Mouse (Mus musculus): ENCODE data around the gene Pex16.
A peak's percentile ranks its signal among the peaks of the same experiment; 100 is the strongest.
"Not testable (repeated sequence)": the region's sequence is repeated elsewhere in the genome, so short reads cannot be mapped to it uniquely, and the experiment has no call there.

Gene Pex16

GRCm38 (mm10) chr2:92388891-92389641 is 14.6 kb downstream of the Pex16 start:
- peak; percentile 86 to 87 for DNase-seq (ENCODE audit: low spot score in 2 of 2)

- no peak for DNase-seq (ENCODE audit: low spot score in 2 of 2)
Observed at GRCm38 (mm10) chr2:92389645-92390044, 15.2 kb downstream of the Pex16 start.

DNA sequence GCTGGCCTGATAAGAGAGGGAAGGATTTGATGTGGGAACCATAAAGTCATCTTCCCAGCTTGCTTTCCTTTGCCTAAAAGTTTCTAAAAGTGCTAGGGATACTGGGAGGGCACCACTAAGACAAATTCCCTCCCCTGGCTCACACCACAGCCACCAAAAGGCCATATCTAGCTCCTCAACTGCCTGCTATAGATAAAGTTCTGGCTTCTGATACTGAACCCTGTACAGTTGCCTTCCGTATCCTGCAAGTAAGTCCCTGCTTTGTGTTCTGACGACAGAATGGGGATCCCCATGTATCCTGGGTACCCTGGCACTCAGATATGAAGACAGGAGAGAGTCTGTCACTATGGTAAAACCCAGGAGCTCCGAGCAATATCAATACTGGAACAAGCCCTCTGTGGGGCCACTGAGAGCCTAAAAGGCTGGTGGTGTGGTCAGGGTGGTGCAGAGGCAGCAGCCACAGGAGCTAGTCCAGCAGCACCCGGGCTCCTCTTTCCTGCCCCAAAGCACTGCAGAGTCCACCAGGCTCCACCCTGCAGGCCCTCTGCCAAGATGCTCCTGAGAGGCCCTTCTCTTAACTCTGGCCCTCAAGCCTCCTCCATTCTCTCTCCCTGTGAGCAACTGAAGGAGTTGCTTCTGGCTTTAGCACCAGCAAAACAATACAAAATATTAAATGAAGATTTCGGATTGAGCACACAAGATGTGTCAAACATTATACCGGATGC is 15.9 kb downstream of the Pex16 start:
- no peak for DNase-seq (ENCODE audit: low spot score in 2 of 2)

GRCm38 (mm10) chr2:92391116-92391515 is 16.6 kb downstream of the Pex16 start:
- no peak for DNase-seq (ENCODE audit: low spot score in 2 of 2)

DNA sequence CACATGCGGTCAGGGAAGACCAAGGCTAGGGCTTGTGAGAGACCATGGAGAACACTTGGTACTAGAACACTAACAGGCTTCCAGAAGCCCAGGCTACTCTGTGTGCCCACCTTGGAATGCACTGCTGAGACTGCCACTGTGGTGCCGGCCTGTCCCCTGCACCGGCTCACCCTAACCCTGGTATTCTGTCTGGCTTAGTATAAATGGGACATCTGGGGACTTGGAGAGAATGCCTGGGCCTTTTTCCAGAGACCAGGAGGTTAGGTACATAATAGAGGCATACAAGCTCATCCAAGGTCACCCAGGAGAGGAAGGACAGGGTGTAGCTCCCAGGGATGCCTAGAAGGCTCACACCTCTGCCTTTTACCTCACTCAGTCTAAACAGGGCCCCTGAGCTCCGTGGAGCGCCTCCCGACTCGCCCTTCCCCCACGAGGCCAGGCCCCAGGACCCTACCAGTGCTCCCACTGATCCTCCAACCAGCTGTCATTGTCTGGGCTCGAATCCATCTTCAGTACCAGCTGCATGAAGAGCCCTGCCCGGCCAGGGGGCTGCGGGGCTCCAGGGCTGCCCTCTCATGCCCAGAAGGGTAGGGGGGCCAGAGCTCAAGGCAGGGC is 17.3 kb downstream of the Pex16 start:
- DNase-seq (ENCODE audit: low spot score in 2 of 2) = no peak

DNA sequence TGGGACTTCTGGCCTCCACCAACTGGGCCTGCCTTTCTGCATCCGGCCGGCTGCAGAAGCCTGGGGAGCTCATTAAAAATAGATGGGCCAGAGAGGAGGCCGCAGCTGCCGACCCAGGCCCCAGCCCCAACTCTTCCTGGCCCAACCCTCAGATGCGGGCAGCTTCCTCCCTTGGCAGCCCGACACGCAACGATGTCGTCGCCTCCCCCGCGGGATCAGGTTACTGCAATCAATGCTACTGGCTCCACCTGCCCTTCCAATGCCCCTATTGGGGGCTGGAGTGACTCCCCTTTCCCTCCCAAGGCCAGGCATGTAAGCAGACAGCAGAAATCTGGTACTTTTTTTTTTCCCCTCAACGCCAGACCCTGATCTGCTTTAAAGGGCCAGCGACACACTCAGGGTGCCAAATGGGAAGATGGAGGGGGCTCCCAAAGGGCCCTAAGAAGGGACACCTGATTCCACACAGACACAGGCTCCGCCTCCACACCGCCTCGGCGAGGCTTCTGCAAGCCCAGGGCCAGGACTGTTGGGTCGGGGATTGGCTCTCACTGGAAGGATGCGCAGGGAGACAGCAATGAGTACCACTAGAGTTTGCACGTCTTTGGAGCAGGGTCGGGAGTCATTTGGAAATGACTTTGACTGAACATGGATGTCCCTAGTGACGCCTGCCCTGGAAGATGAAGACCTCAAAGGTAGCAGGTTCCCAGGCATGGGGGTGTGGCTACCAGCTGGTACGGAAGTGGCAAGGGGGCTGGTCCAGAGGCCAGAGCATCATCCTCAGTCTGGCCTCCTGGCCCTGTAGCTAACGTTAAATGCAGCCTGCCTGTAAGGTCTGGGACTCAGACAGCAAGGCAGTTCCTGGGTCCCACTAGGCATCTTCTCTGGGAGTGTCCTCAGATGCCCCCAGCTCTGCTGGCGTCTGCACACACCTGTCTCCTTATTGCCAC is 18.1 kb downstream of the Pex16 start:
- DNase-seq (ENCODE audit: low spot score in 2 of 2) = no peak

DNA sequence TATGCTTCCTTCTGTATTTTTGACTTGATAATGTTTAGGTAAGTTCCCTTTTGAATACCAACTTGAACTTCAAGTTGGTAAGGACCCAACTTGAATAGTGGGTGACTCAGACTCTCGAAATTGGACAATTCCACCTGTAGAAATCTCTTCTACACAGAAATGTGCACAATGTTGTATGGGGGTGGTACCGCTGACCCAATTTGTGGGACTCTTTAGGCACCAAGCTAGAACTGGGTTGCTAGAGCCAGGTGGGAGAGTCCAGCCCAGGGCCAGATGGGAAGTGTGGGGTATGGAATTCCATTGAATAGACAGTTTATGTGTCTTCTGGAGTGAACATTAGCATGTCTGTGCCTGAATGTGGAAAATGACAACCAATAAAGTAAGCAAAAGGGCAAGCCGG is 21.1 kb downstream of the Pex16 start:
- DNase-seq (ENCODE audit: low spot score in 2 of 2) = no peak

DNA sequence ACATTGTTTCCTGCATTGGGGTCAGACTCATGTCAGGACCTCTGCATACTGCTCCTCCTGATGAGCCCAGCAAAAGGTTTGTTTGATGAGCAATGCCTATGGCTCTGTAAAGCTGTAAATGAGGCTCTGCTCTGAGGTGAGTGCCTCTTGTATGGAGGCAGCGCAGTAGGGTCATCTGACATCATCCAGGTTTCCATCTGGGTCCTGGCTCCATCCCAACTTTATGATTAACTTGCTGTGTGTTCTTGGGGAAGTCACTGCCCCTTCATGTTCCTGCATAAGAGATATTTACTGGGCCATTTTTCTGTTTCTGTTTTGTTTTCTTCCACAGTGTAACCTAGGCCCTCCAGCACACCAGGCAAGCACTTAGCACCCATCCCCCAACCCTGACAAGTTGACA is 23.0 kb downstream of the Pex16 start:
- DNase-seq (ENCODE audit: low spot score in 2 of 2) = no peak

DNA sequence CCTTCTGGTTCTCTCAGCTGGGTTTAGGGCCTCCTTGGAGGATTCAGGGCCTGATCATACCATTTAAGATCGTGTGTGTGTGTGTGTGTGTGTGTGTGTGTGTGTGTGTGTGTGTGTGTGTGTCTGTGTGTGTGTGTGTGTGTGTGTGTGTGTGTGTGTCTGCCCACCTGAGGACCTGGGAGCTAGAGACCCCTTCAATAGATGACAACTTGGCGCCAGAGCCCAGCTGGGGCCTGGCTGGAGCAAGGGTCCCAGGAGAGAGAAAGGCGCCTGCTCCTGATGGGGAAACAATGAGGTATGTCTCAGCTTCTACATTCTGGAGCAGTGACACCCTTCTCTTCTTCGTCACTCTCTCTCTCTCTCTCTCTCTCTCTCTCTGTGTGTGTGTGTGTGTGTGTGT is 25.4 kb downstream of the Pex16 start:
- not testable (repeated sequence) for DNase-seq (ENCODE audit: low spot score in 2 of 2)

- no peak for DNase-seq (ENCODE audit: low spot score in 2 of 2)
Observed at GRCm38 (mm10) chr2:92400682-92401081, 26.2 kb downstream of the Pex16 start.

DNA sequence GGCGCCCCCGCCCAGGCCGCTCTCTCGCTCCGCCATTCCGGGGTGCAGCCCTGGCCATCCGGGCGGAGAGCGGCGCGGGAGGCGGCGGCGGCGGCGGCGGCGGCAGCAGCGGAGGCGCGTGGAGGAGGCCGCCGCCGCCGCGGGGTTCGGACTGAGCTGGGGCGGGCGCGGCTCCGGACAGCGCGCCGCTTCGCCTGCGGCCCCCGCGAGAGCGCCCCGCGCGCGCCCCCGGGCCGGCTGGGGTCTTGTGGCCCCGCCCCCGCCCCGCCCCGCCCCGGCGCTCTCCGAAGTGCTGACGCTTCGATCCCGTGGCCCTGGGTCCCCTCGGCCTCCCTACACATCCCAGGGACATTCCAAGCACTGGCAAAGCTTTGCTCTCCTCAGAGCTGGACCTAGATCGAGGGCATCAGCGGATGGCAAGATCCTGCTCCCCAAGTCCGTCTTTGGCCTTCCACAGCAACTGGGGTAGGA is 26.6 kb downstream of the Pex16 start, which contains the start of gene Mapk8ip1:
Mapk8ip1 (minus strand) TSS at position 173 of the 471 bp plus-strand sequence.
- DNase-seq (ENCODE audit: low spot score in 2 of 2) = no peak

GRCm38 (mm10) chr2:92402591-92403326 is 28.3 kb downstream of the Pex16 start:
- DNase-seq (ENCODE audit: low spot score in 2 of 2) = no peak

- no peak for DNase-seq (ENCODE audit: low spot score in 2 of 2)
Observed at GRCm38 (mm10) chr2:92403776-92404319, 29.4 kb downstream of the Pex16 start.

GRCm38 (mm10) chr2:92404737-92405136 is 30.3 kb downstream of the Pex16 start:
- DNase-seq (ENCODE audit: low spot score in 2 of 2) = no peak

- DNase-seq (ENCODE audit: low spot score in 2 of 2) = no peak
Observed at GRCm38 (mm10) chr2:92405687-92406086, 31.2 kb downstream of the Pex16 start.

DNA sequence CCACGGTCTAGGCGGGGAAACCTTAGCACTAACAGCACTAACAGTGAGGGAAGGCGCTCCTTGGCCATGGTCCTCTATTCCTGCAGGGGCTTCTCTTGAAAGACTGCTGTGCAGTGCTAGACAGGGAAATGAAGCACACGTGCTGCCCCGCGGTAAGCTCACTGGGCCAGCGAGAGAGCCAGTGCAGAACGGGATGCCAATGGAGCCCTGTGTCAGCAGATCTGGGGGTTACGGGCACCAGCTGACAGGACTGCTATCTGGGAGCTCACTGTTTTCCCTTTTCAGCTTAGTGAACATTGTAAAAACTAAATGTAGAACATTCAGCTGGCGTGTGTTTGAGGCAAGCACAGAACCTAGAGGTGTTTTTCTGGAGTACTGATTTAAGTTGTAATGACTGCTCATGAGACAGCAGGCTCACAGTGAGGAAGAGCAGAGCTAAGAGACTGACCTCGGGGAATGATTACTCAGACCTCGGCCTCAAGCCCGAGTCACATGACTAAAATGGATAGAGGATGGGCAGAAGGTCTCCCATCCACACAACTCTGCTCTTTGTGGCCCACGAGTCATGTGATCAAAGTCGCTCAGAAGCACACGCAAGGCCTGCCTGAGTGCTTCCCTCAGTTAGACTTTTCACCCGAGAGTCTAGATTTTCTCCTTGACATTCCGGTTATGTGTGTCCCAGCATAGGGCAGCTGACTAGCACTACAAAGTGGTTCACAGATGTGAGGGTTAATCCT is 34.0 kb downstream of the Pex16 start:
- DNase-seq (ENCODE audit: low spot score in 2 of 2) = no peak

DNA sequence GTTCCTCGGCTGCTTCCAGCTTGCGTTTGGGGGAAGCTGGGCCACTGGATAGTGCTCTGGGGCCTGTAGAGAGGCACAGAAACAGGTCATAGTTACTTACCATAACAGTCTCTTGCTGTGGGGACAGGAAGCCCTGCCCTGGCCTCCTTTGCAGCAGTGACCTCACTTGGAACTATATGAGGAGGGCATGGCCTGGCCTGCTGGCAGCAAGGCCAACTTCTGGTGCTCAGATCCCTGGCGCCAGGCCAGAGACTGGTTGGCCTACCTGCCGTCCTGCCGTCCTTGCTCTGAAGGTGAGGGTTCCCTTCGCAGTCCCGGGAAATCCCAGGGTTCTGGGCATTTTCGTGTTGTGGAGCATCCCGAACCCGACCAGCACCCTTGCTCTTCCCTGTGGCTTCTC is 37.2 kb downstream of the Pex16 start:
- no peak for DNase-seq (ENCODE audit: low spot score in 2 of 2)

DNA sequence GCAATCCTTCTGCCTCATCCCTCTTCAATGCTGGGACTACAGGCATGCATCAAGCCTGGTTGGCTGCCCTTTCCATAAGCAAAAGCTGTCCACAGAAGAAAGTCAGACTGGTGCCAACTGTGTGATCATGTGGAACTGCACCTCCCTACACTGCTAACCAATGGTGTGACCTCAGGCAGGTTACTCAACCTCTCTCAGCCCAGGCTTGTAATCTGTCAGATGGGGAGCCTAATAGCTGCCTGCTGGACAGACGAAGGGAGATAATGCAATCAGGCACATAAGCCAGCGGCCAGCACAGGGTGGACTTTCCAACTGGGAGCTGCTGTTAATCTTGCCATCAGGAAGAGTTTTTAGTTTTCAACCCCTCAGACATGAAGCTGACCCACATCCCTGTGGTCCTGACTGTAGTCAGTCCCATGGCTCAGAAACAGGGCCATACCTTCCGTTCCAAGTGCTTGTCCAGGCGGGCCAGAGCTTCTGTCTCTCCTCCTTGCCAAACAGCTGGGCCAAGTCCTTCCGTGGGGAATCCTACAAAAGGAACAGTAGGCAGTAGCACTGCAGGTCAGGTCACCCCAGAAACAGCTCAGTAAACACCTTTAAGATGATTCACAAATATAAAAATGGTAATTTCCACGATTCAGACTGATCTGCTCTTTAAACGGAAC is 47.4 kb downstream of the Pex16 start:
- peak in 1 of 2 experiments; percentile 49 for DNase-seq (ENCODE audit: low spot score in 2 of 2)
